Mouse (Mus musculus) c-Kit-positive CD71-positive TER-119-negative erythroid progenitor cells, embryonic 14.5 days (primary cell): Measurements from ENCODE around the gene Crocc2.
"Not testable (repeated sequence)": the region's sequence is repeated elsewhere in the genome, so short reads cannot be mapped to it uniquely, and the experiment has no call there.

ENCODE experiments used
- DNase-seq: peaks from one replicate; pipeline ENCODE4 v3.0.0-alpha.2; 2013; ENCODE audit warnings: low read depth

The Crocc2 gene

GRCm38 (mm10) chr1:93161921-93162320 lies 6.6 kb upstream of the Crocc2 start:
- no peak for DNase-seq

- DNase-seq: no peak
Measured at GRCm38 (mm10) chr1:93162588-93162987, 5.9 kb upstream of the Crocc2 start.

GRCm38 (mm10) chr1:93165447-93165846 lies 3.1 kb upstream of the Crocc2 start:
- DNase-seq: no peak

- no peak for DNase-seq
Measured at GRCm38 (mm10) chr1:93166346-93167079, 2.0 kb upstream of the Crocc2 start.

DNA sequence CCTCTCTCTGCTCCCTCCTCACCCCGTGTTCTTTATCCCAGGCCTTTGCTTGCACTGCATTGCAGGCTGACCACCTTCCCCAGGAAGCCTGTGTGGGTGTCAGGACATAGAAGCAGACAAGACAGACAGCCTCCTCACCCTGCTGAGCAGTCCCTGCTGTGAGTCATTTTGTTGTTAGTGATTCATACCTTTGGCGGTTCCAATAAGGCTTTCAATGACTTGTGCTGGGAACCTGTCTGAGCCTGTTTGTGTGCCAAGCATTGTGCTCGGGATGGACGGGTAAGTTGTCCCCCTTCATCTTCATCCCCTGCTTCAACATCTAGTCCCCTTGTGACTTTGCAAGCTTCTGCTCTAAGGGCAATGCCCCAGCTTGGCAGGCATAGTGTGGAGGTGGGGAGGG lies 5.1 kb downstream of the Crocc2 start:
- no peak for DNase-seq

DNA sequence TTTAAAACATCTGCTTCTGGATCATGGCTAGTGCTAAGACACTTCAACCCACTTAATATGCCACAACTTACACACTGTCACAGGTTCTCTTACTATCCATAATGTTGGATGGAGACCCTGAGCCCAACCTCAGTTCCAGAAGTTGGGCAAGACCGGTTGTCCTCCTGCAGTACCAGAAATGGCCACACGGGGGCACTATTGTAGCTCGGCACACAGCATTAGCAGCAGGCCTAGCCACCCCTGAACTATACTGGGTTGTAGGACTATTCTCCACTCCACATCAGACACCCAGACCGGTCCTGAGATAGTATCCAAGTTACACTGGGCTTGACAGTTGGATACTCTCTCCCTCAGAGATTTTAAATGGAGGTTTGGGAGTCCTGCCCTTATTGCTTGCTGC lies 5.9 kb downstream of the Crocc2 start:
- DNase-seq: peak; percentile 40

DNA sequence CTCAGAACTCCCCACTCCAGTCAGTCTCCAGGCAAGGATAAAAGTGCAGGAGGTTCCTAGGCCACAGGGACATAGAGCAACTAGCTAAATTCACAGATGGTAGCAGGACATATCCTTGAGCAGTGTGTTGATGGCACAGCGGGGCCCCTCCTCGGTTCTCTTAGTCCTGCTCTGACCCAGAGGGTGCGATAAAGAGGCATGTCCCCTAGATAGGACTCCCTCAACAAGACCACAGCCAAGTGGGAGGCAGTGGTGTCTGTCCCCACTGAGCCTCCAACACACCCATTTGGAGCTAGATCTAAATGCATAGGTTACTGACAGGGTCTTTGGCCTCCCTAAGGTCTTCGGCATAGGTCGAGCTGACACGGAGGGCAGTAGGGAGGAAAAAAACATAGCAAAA lies 7.3 kb downstream of the Crocc2 start:
- DNase-seq: no peak

DNA sequence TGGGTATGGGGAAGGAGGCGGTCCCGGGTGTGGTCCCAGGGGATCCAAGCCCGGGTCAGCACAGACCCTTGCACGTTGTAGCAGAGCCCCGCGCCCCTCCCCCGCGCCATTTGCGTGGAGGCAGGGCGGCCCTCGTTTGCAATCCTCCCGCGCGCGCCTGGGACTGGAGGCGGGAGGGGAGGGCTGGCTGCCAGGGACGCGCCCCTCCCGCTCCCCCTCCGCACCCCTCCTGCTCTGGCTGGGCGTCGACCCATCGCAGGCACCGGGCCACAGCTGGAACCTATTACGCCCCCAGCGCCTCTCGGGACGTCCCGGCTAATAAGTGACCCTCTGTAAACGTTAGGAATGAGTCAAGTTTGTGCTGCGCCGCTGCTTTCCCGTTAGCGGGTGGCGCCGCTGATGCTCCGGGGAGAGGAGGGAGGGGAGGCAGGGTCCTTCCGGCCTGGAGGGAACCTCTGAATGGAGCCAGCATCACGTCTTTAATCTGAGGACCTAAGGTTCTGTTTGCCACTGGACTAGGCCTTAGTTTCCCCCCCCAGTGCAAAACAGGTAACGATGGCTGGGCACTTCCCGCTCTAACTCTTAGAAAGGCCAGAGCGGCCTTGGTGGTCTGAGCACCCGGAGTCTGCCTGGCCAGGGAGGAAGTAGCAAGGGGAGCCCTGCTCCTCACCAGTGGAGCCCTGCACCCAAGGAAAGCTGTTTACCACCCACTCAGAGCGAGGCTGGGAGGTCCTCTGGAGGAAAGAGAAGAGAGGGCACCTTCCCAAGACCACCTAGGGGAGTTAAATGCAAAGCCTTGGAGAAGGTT lies 8.2 kb downstream of the Crocc2 start:
- no peak for DNase-seq

GRCm38 (mm10) chr1:93182281-93182680 lies 13.8 kb downstream of the Crocc2 start:
- DNase-seq: no peak

DNA sequence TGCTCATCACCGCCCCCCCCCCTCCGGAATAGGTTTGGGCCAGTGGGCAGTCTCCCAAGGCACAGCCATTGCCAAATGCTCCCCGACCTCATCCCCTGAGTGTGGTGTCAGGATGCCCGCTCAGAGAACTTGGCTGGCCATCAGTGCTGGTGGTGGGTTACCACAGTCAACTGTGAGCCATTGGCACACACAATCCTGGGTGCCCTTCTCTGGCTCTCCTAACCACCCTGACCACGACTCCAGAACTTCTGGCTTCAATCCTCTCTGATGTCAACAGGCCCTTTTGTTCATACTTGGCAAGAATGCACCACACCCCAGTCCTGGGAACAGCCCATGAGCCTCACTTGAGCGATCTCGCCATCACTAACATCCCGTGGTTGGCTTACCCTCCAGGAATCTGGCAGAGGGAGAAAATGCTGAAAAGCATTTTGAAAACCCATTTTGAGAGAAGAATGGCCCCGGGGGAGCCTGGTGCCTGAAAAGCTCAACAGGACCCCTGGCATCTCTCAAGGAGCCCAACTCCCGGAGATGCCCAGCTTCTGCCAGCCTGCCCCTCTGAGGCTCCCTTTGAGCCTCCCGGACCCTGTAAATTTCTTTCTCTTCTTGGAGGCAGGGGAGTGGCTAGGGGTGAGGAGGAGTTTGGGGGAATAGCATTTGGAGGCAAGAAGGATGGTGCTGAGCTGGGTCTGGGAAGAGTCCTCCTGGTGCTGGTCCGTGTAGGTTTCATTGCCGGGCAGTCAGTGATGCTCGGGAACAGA lies 15.7 kb downstream of the Crocc2 start:
- DNase-seq: no peak

- no peak for DNase-seq
Measured at GRCm38 (mm10) chr1:93190726-93191305, 22.3 kb downstream of the Crocc2 start.

GRCm38 (mm10) chr1:93194961-93195360 lies 26.4 kb downstream of the Crocc2 start:
- DNase-seq: no peak

GRCm38 (mm10) chr1:93197454-93197853 lies 28.9 kb downstream of the Crocc2 start:
- not testable (repeated sequence) for DNase-seq

DNA sequence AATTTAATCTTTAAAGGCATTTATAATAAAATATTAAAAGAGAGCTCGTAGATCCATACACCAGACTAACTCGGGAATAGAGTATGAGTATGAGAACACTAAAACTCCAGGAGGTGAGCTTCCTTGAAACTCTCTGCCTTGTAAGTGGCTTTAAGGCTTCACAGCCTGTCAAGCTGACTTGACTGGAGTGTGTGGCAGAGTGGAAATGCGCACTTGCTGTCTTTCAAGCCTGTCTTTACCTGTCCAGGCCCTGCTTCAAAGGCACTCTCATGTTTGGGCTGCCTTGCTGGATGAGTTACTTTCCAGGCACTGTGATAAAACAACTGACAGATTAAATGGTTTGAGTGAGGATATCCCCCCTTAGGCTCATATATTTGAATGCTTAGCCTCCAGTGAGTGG lies 29.4 kb downstream of the Crocc2 start:
- no peak for DNase-seq

GRCm38 (mm10) chr1:93206277-93206970 lies 37.9 kb downstream of the Crocc2 start:
- no peak for DNase-seq

- DNase-seq: no peak
Measured at GRCm38 (mm10) chr1:93207536-93208064, 39.1 kb downstream of the Crocc2 start.

DNA sequence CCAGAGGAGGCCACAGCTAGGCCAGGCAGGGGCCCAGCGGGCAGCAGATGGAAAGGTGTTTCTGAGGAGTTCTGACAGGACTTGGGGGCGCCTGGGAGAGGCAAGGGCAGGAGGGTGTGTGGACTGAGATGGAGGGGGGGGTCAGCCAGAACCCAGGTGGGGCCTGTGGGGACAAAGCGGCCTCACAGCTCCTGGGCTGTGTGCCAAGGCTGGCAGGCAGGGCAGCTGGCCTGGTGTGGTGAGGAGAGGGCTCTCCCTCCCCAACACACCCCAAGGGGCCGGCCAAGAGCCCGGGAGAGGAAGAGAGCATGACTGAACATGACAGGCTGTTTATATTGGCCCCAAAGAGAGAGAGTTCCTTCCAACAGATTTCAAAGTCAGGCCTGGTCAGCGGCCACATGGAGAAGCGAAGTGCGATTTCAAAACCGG lies 41.7 kb downstream of the Crocc2 start:
- DNase-seq: no peak

GRCm38 (mm10) chr1:93211019-93211418 lies 42.5 kb downstream of the Crocc2 start:
- no peak for DNase-seq

DNA sequence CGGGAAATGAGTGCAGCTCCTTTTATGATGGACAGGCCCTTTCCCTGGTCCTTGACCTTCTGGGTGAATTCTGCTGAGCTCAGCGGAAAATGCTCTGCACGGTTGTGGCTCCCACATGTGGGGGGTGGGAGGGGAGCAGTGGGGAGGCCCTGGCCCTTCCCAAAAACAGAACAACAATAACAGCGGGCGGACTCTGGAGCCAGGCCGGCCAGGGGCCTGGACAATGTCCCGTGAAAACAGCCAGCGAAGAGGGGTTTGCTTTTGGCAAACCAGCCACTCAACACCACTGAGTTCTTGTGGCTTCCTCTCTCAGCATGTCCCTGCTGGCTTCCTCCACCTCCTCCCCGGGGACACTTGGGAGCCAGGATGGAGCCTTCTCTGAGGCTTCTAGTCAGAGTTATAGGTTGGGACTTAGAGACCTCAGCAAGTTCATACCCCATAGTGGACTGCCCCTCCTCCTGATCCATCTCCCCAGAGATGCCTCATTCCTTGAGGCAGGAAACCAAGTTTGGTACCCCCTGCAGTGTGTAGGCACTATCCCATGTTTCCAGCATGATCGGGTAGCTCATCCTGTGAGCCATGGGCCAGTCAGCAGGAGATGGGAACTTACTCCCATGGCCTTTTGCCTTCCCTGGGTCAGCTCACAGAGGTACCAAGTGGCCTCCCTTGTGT lies 43.2 kb downstream of the Crocc2 start:
- no peak for DNase-seq

- DNase-seq: no peak
Measured at GRCm38 (mm10) chr1:93212441-93212840, 43.9 kb downstream of the Crocc2 start.

GRCm38 (mm10) chr1:93214612-93215011 lies 46.1 kb downstream of the Crocc2 start:
- no peak for DNase-seq
